Mouse (Mus musculus) forelimb bud, embryonic 11.5 days (tissue): ENCODE results near the gene Rabgef1.
A peak's percentile ranks its signal among the peaks of the same experiment; 100 is the strongest.

Experiments
- DNase-seq: peaks from one replicate; pipeline ENCODE4 v3.0.0-alpha.2; 2012; ENCODE audit warnings: low read depth, low spot score

The Rabgef1 gene

GRCm38 (mm10) chr5:130171956-130172601 is 481 bp downstream of the Rabgef1 start:
- peak; percentile 11 for DNase-seq

GRCm38 (mm10) chr5:130173012-130173411 is 1.4 kb downstream of the Rabgef1 start:
- DNase-seq, result no peak

- no peak for DNase-seq
These were observed 6.3 kb downstream of the Rabgef1 start for GRCm38 (mm10) chr5:130177871-130178270.

GRCm38 (mm10) chr5:130180362-130180761 is 8.8 kb downstream of the Rabgef1 start:
- DNase-seq, result no peak

GRCm38 (mm10) chr5:130181740-130182540 is 10.3 kb downstream of the Rabgef1 start:
- DNase-seq, result no peak

DNA sequence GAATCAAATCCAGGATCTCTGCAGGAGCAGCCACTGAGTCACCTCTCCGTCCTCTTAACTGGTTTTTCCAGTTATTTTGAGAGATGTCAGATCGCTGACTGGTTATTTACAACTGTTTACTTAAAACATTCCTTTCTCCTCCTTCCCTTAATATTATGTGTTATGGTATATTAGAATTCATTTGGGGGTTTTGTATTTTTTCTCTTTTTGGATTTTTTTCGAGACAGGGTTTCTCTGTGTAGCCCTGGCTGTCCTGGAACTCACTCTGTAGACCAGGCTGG is 10.9 kb downstream of the Rabgef1 start:
- DNase-seq, result no peak

GRCm38 (mm10) chr5:130184193-130184856 is 12.7 kb downstream of the Rabgef1 start:
- DNase-seq, result no peak

DNA sequence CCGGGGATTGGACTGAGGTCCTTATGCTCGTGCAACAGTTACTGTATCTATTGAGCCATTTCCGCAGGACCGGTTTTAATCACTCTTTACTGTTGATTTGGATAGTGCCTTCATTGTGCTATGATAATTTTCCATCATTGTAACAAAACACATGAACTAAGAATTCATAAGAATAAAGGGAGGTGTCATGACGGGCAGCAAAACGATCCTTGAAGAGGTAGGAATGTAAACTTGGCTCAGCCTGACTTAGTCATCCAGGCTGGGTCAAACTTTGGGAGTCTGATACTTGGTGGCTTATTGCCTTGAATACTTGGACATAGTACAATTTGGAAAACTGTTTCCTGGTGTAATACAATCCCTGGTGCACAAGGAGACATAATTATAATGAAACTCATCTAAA is 13.7 kb downstream of the Rabgef1 start:
- no peak for DNase-seq

- DNase-seq, result no peak
These were observed 15.8 kb downstream of the Rabgef1 start for GRCm38 (mm10) chr5:130187383-130187782.

GRCm38 (mm10) chr5:130190909-130191308 is 19.3 kb downstream of the Rabgef1 start:
- no peak for DNase-seq

DNA sequence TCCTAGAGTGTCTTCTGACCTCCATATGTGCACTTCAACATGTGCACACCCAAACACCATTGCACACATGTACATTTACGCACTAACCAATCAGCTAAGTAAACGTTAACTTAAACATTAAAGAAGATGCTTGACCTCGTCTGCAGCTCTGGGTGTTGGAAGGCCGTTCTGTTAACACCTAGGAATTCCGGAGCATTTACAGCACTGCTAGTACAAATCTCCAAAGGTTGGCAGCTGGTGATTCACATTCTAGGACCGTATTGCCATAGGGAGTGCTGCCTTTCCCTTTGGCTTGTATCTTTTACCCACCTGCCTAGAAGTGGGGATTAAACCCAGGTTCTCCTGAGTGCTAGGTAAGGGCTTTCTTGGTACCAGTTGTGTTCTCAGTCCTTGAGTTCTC is 20.3 kb downstream of the Rabgef1 start:
- no peak for DNase-seq

DNA sequence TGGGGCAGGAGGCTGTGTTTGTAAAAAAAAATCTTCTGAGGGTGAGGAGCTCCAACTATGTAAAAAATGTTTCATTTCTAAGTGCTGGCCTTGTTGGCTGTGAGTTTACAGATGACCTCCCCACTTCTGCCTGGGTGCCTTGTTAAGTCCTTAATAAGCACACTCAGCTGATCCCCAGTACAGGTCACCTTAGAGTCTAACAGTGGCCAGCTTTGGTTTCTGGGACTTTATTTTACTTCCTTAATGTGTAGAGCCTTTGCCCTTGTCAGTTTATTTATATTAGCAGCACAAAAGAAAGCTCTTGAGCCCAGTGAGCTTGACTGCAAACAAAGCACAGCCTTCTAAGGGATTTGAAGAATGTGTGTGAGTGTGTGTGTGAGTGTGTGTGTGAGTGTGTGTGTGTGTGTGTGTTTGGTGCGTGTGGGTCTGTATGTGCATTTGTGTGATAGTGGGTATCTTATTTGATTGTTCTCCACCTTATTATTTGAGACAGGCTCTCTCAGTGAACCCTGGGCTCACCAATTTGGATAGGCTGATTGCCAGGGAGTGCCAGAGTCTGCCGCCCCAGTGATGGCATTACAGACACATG is 20.9 kb downstream of the Rabgef1 start:
- DNase-seq, result no peak

GRCm38 (mm10) chr5:130193760-130194159 is 22.2 kb downstream of the Rabgef1 start:
- DNase-seq, result no peak

DNA sequence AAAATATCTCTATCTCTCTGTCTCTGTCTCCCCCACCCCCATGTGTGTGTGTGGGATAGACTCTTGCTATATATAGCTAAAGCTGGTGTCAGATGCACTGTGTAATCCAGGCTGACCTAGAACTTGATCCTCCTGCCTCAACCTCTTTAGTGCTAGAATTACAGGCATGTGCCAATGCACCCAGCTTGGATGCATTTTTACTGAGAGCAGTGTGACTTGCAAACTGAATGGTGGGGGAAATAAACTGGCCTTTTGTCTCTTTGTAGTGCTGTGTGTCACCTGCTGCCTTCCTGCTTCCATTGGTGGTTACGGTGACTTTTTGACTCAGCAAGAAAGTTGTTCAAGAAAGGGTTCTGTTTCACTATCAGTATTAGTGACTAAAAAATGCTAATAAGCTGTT is 24.7 kb downstream of the Rabgef1 start:
- no peak for DNase-seq

DNA sequence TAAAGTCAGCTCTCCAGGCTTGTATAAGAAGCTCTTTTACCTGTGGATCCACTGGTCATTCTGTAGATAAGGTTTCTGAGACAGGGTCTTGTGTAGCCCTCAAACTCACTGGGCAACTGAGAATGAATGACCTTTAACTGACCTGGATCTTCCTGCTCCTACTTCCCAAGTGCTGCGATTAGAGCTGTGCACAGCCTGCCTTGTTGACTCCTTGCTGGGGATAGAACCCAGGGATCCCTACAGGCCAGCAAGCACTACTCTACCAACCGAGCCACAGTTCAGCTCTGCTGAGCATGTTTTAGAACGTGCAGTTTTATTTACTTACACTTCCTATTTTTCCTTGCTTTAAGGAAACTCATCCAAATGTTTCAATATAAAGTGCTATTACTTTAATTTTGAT is 25.9 kb downstream of the Rabgef1 start:
- no peak for DNase-seq

DNA sequence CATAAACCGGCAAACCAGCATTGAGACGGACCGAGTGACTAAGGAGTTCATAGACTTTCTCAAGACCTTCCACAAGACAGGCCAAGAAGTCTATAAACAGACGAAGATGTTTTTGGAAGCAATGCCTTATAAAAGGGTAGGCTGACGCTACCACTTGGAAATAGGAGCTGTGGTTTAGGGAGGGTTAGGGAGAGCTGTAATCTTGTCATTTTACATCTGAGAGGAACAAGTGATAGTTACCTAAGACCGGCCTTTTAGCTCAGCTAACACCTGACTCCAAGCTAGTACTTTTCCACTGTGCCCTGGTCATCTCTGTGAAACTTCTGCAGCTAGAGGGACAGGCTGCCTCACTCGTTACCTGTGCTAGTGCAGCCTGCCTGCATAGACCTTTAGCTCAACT is 26.4 kb downstream of the Rabgef1 start:
- no peak for DNase-seq

GRCm38 (mm10) chr5:130200233-130201029 is 28.8 kb downstream of the Rabgef1 start:
- DNase-seq, result no peak

DNA sequence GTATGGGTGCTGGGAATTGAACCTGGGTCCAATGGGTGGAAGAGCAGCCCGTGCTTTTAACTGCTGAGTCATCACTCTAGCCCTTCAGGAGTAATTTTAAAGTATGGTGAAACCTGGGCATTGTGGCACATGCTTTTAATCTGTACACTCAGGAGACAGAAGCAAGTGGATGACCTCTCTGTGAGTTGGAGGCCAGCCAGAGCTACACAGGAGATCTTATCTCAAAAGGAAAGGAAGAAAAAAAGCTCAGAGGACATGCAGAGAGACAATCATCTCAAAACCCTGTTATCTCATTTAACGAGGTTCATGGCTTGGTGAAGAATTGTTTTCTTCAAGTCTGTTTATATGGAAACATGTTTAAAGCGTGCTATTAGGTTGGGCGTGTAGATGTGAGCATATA is 32.4 kb downstream of the Rabgef1 start:
- no peak for DNase-seq

GRCm38 (mm10) chr5:130204560-130204959 is 33.0 kb downstream of the Rabgef1 start:
- no peak for DNase-seq

GRCm38 (mm10) chr5:130205441-130206023 is 33.9 kb downstream of the Rabgef1 start:
- no peak for DNase-seq

GRCm38 (mm10) chr5:130207299-130207698 is 35.7 kb downstream of the Rabgef1 start:
- DNase-seq, result no peak
